In the genomic region with DNA sequence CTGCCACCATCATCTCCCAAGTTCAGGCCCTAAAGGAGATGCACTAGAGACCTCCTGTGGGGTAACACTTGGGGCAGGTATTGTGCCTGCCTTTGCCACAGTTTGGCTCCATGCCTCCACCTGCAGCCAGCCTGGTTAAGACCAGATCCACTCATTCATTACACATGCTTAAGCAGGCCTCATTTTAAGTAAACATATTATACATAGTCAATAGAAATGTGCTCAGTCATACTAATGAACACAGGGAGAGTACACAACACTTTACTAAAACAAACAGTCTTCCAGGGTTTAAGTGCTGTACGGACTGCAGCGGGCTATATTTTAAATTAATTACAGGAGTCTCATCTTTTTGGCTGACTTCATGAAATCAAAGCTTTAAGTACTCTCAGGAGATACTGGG, we compare ENCODE assay signal across 22 mouse cellular contexts.
"Had no signal": no experiment of that assay in that cellular context is flagged by ENCODE, and none has a peak within 500 bp of the region (broad histone marks: within the 10 kb centered on the region; RNA-seq: fewer than 3 reads in every experiment).

No protein-coding gene starts in this region.

- H3K4me2 ChIP-seq: intestine, embryonic 15.5 days; kidney, embryonic 15.5 days; liver, embryonic 13.5 days; lung, embryonic 15.5 days; neural tube, embryonic 12.5 days; neural tube, embryonic 15.5 days had no signal

- H3K27ac ChIP-seq: intestine, embryonic 15.5 days; kidney, embryonic 15.5 days; left cerebral cortex, adult 2 months; lung, embryonic 15.5 days; midbrain, embryonic 10.5 days; neural tube, embryonic 12.5 days; neural tube, embryonic 15.5 days had no signal

- H3K4me3 ChIP-seq: intestine, embryonic 15.5 days; kidney, embryonic 15.5 days; left cerebral cortex, adult 2 months; liver, embryonic 13.5 days; lung, embryonic 15.5 days; megakaryocyte, embryonic 14.5 days; midbrain, embryonic 10.5 days; neural tube, embryonic 12.5 days; neural tube, embryonic 15.5 days had no signal

- H3K9ac ChIP-seq: intestine, embryonic 15.5 days; kidney, embryonic 15.5 days; liver, embryonic 13.5 days; liver, postnatal 0 days; lung, embryonic 15.5 days; neural tube, embryonic 12.5 days; neural tube, embryonic 15.5 days had no signal

- DNase-seq: kidney, adult 11 months; kidney, adult 8-10 months; kidney, postnatal 10 days; kidney, postnatal 36 days; layer of hippocampus, postnatal 36 days; liver, embryonic 13.5 days; liver, postnatal 0 days; midbrain, embryonic 14.5 days; right cerebral cortex, adult 18-20 months; right cerebral cortex, postnatal 14 days; right cerebral cortex, postnatal 4 days; thymus, adult 2 months; thymus, postnatal 14 days; thymus, postnatal 4 days had no signal

- H3K27me3 ChIP-seq: intestine, embryonic 15.5 days; kidney, embryonic 15.5 days; liver, embryonic 13.5 days; lung, embryonic 15.5 days; megakaryocyte, embryonic 14.5 days; neural tube, embryonic 12.5 days; neural tube, embryonic 15.5 days had no signal

- H3K4me1 ChIP-seq: intestine, embryonic 15.5 days; neural tube, embryonic 15.5 days had no signal

- H3K9me3 ChIP-seq: intestine, embryonic 15.5 days; kidney, embryonic 15.5 days; liver, embryonic 13.5 days; lung, embryonic 15.5 days; megakaryocyte, embryonic 14.5 days; midbrain, embryonic 10.5 days; neural tube, embryonic 12.5 days; neural tube, embryonic 15.5 days had no signal

- ATAC-seq: intestine, embryonic 15.5 days; liver, postnatal 0 days had no signal
